Mouse (Mus musculus): ENCODE measurements around the gene Taf1d.

- TF ChIP-seq POLR2A (IDR thresholded peaks at IDR 0.05; ENCODE audit: insufficient read length, low read depth): no peak
- TF ChIP-seq MYOG (IDR thresholded peaks at IDR 0.05; ENCODE audit: control insufficient read depth in 1 of 3, insufficient read depth in 1 of 3, insufficient read length in 2 of 3, low read depth in 2 of 3): no peak
- TF ChIP-seq MAX (IDR thresholded peaks at IDR 0.05; ENCODE audit: low read depth): no peak
- no peak for TF ChIP-seq USF1 (IDR thresholded peaks at IDR 0.05; ENCODE audit: low read depth)
These were observed 12.2 kb downstream of the Taf1d start for GRCm38 (mm10) chr9:15318170-15318742.

All from myocyte (in vitro differentiated cells).